Mouse (Mus musculus) CD4-positive naive resting alpha-beta T cell, adult 57 days (primary cell): ENCODE measurements around the gene Lrfn3. TPM values are rescaled to one million over a fixed set of nuclear protein-coding genes. Genes with fewer than 3 reads are reported as not detected.

ENCODE experiments used
- total RNA-seq: library from RNA; stranded (reverse); gene quantifications from one replicate; pipeline ENCODE4 v1.2.4, GENCODE M21; 2023

Gene Lrfn3
- total RNA-seq = not detected

DNA sequence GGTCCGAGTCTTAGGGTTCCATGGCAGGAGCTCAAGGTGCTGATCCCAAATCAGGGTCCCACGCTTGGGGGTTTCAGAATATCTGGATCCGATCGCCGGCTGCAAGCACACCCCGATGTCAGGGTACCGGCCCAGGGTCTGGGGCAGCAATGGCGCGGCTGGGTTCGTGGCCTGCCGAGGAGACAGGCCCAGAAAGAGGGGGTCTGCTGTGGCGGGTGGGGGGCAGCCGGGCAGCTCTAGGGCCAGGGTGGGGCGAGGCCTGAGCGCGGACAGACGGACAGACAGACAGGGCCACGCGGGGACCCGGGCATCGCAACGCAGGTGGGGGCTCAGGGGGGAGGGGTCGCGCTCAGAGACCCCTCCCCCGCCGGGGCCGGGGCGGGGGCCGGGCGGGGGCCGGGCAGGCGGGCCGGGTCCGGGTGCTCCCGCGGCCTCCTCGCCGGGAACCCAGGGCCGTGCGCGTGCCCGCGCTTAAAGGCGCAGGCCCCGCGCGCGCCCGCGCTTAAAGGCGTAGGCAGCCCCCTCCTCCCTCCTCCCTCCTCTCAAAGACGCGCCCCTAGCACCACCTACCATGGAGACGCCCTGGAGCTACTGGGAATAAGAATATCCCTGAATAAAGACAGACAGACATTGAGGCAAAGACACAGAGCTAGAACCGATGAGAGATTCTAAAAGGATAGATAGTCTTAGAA, at the start of gene Lrfn3:
Gene Lrfn3, minus strand, starts transcription at position 121 of the 692 bp plus-strand sequence.

DNA sequence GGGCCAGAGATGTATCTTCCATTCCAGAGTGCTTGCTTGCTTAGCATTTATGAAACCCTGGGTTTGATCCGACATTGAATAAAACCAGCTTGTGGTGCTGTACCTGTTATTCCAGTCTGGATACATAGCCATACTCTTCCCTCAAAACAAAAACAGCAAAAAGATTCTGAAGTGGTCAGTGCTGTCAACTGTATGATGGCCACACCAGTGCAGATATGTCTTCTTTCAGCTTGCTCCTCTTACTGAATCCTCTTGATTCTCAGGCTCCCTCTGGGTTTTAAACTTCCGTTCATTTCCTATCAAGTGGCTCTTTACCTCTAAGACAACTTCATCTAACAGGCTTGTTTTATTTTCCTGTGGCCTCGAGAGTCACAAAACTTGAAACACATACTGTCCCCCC, 38.8 kb downstream of the Lrfn3 start, which contains the start of gene Sdhaf1:
Gene Sdhaf1, minus strand, starts transcription at position 101 of the 400 bp plus-strand sequence.

DNA sequence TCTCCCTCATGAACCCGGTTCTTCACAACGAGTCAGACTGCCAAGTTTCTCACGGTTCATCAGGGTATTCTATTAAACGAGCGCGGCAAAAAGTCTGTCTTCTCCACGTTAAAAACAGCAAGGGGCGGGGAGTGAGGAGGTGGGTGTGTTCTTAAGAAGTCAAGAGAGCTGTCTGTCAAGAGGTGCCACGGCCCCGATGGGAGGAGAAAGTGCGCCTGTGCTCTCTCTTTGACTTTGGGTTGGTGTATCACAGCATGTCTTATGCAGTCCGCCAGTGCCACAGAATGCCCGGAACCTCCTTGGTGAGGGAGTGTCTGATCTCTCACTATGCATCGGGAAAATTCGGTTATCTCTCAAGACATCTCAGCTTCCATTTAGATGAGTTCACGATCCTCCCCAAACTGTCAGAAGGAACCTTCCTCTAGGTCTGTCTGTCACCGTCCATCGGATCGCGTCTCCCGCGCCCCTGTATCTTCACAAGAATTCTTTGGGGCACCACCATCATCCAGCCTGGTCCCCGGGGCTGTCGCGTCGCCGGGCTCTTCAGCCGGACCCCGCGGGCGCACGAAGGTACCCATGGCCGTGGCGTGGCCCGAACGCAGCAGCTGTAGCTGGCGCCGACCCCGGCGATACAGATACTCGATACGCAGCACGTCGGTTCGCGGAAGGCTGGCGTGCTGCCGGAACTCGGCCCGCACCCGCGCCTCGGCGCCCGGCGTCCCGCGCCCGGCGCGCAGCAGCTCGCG, 40.9 kb downstream of the Lrfn3 start, which contains the start of gene E130208F15Rik:
Gene E130208F15Rik, plus strand, starts transcription at position 202 of the 746 bp plus-strand sequence.

DNA sequence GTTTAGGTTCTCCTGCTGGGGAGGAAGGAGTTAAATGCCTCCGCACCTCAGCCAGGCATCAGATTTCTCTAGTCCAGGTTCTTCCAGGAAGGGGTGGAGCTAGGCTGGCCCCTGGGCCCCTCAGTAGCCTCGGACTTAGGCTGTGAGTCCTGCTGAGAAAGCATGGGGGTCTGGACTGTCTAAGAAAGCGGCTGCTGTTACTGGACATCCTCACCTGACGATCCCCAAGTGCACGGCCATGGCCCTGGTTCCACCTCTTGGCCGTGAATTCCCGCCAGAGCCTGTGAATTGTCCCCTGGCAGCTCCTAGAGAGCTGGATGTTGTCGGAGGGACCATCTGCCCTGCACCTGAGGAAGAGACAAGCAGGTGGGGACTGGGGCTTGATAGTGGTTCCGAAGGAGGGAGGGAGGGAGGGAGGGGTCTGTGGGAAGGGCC, 47.8 kb downstream of the Lrfn3 start, which contains the start of gene Syne4:
Gene Syne4, plus strand, starts transcription at position 87 of the 435 bp plus-strand sequence.

DNA sequence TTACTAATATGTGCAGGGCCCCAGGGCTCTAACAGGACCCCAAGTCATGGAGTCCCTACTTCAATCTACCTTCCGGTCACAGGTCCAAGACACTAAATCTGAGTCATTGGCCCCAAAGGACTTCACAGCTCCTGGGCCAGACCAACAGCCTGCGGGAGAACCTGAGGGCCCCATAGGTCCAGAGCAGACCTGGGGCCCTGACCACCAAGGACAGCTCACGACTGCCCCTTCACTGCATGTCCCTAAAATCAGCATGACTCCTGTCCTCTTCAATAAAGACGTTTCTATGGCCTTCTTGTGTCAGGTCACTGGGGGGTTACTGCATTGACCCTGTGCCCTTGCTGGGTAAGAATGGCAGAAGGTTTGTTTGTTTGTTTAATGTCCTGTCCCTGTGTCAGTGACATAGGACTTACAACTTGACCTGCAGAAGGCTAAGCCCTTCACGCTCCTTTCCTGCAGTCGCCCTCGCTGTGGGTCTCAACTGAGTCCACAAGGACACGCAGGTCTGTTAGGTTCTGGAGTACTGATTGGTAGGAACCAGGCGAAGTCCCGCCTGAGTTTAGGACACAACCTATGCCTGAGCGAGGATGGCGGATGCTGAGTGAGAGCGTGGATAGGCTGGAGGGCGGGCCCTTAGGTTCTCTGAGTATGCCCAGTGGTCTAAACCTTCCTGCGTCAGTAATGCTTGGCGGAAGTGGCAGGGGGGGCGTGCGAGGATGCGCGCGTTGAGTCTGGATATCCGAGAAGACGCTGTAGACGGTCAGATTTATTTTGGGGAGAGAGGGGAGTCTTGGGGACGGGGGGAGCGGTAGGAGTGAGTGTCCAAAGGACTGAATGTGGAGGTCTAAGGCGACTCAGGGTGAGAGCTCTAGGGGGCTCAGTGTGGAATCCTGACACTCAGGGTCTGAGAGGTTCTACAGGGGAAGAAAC, 54.2 kb downstream of the Lrfn3 start, which contains the start of gene Alkbh6:
Gene Alkbh6, plus strand, starts transcription at position 642 of the 930 bp plus-strand sequence.

Other genes starting within 250 kb of the Lrfn3 start
- gene Zfp382, start 240.8 kb downstream of the Lrfn3 start, total RNA-seq = 10.4 TPM
- gene Zfp146, start 193.0 kb downstream of the Lrfn3 start, total RNA-seq = 50.5 TPM
- not detected for gene Cox7a1, start 178.6 kb downstream of the Lrfn3 start, total RNA-seq
- 145 TPM for gene Capns1, start 164.0 kb downstream of the Lrfn3 start, total RNA-seq
- gene Polr2i, start 130.8 kb downstream of the Lrfn3 start, total RNA-seq = 25.1 TPM
- gene Tbcb, start 130.5 kb downstream of the Lrfn3 start, total RNA-seq = 15.5 TPM
- gene Ovol3, start 127.0 kb downstream of the Lrfn3 start, total RNA-seq = not detected
- 1.6 TPM for gene Thap8, start 82.7 kb downstream of the Lrfn3 start, total RNA-seq
- 6.8 TPM for gene Wdr62, start 82.4 kb downstream of the Lrfn3 start, total RNA-seq
- gene Clip3, start 71.0 kb downstream of the Lrfn3 start, total RNA-seq = 0.38 TPM
- gene Alkbh6, start 54.1 kb downstream of the Lrfn3 start, total RNA-seq = 54.2 TPM
- gene Syne4, start 48.0 kb downstream of the Lrfn3 start, total RNA-seq = 5.9 TPM
- 9.7 TPM for gene E130208F15Rik, start 41.0 kb downstream of the Lrfn3 start, total RNA-seq
- 14.8 TPM for gene Sdhaf1, start 38.9 kb downstream of the Lrfn3 start, total RNA-seq
- 23.3 TPM for gene Tyrobp, start 51.0 kb upstream of the Lrfn3 start, total RNA-seq
- 153 TPM for gene Hcst, start 57.1 kb upstream of the Lrfn3 start, total RNA-seq
- gene Nfkbid, start 59.0 kb upstream of the Lrfn3 start, total RNA-seq = 70.8 TPM
- gene Aplp1, start 82.8 kb upstream of the Lrfn3 start, total RNA-seq = 2.9 TPM
- not detected for gene Kirrel2, start 94.9 kb upstream of the Lrfn3 start, total RNA-seq
- gene Nphs1, start 95.5 kb upstream of the Lrfn3 start, total RNA-seq = not detected
- gene Prodh2, start 130.8 kb upstream of the Lrfn3 start, total RNA-seq = not detected
- gene Arhgap33, start 172.3 kb upstream of the Lrfn3 start, total RNA-seq = 4.6 TPM
- 3.4 TPM for gene Hspb6, start 189.4 kb upstream of the Lrfn3 start, total RNA-seq
- 13.1 TPM for gene Proser3, start 189.5 kb upstream of the Lrfn3 start, total RNA-seq
- 46.5 TPM for gene Lin37, start 197.1 kb upstream of the Lrfn3 start, total RNA-seq
- 83.1 TPM for gene U2af1l4, start 200.5 kb upstream of the Lrfn3 start, total RNA-seq
- 23.5 TPM for gene Gm49396, start 200.6 kb upstream of the Lrfn3 start, total RNA-seq
- gene Psenen, start 200.9 kb upstream of the Lrfn3 start, total RNA-seq = 116 TPM
- 54.7 TPM for gene Igflr1, start 202.7 kb upstream of the Lrfn3 start, total RNA-seq
- 115 TPM for gene Kmt2b, start 226.0 kb upstream of the Lrfn3 start, total RNA-seq
- gene Zbtb32, start 236.1 kb upstream of the Lrfn3 start, total RNA-seq = 0.59 TPM